Mouse (Mus musculus): ENCODE data around the gene Cd99l2.

- TF ChIP-seq POLR2A (IDR thresholded peaks at IDR 0.05; ENCODE audit: insufficient read length, low read depth), result no peak
- TF ChIP-seq POLR2AphosphoS2 (IDR thresholded peaks at IDR 0.05; ENCODE audit: insufficient read length, low read depth), result no peak
- TF ChIP-seq MAX (IDR thresholded peaks at IDR 0.05; ENCODE audit: low read depth), result no peak
- no peak for TF ChIP-seq E2F4 (IDR thresholded peaks at IDR 0.05; ENCODE audit: insufficient read depth)
Measured at GRCm38 (mm10) chrX:71434860-71435259, 57.8 kb downstream of the Cd99l2 start.

Measured in myocyte (in vitro differentiated cells).